Mouse (Mus musculus): ENCODE results near the gene Tpcn2. TPM values are rescaled to one million over a fixed set of nuclear protein-coding genes. Genes with fewer than 3 reads are reported as not detected.

The Tpcn2 gene
- polyA plus RNA-seq, 1 experiment from 2014 or later = 0.86 TPM

GRCm38 (mm10) chr7:145287410-145287809 is 3.6 kb upstream of the Tpcn2 start:
- H3K36me3 ChIP-seq (ENCODE audit: control insufficient read depth, insufficient read depth, low read length) = no peaks in the 10 kb centered on the region
- H3K27ac ChIP-seq (ENCODE audit: low read depth, low read length) = no peak overlapping the region
- 86% methylated on average over 6 of the region's 6 CpGs for WGBS
- H3K4me2 ChIP-seq (ENCODE audit: low read length) = no peak overlapping the region
- DNase-seq (ENCODE audit: low spot score) (no peak), ATAC-seq (no peak)
- H3K9ac ChIP-seq (ENCODE audit: low read length) = no peak overlapping the region
- H3K9me3 ChIP-seq (replicated peaks; ENCODE audit: control insufficient read depth, low read length) = no peaks in the 10 kb centered on the region
- H3K4me3 ChIP-seq (ENCODE audit: low read depth, low read length) = no peak overlapping the region
- H3K27me3 ChIP-seq (replicated peaks; ENCODE audit: control insufficient read depth, insufficient read depth, low read length) = no peaks in the 10 kb centered on the region
- H3K4me1 ChIP-seq (ENCODE audit: control insufficient read depth, insufficient read depth, low read length) = 0 out of 2 replicates have a peak, but pooled peaks cover 5% of the 10 kb centered on the region

- 74% methylated on average over 4 of the region's 4 CpGs for WGBS
- Histone ChIP-seq H3K4me1 (ENCODE audit: control insufficient read depth, insufficient read depth, low read length) (0 out of 2 replicates have a peak, but pooled peaks cover 5% of the 10 kb centered on the region), H3K27ac (ENCODE audit: low read depth, low read length) (no peak overlapping the region), H3K9ac (ENCODE audit: low read length) (no peak overlapping the region), H3K4me2 (ENCODE audit: low read length) (no peak overlapping the region), H3K4me3 (ENCODE audit: low read depth, low read length) (no peak overlapping the region), H3K9me3 (replicated peaks; ENCODE audit: control insufficient read depth, low read length) (no peaks in the 10 kb centered on the region), H3K36me3 (ENCODE audit: control insufficient read depth, insufficient read depth, low read length) (no peaks in the 10 kb centered on the region), H3K27me3 (replicated peaks; ENCODE audit: control insufficient read depth, insufficient read depth, low read length) (no peaks in the 10 kb centered on the region)
- no peak for DNase-seq (ENCODE audit: low spot score)
- no peak for ATAC-seq
These were observed 1.7 kb upstream of the Tpcn2 start for GRCm38 (mm10) chr7:145285476-145285875.

- H3K4me1 ChIP-seq (ENCODE audit: control insufficient read depth, insufficient read depth, low read length) = 0 out of 2 replicates have a peak, but pooled peaks cover 5% of the 10 kb centered on the region
- 61% methylated on average over 3 of the region's 3 CpGs for WGBS
- peaks cover 7% of the 10 kb centered on the region; the same call in 1 of the 2 replicates for H3K36me3 ChIP-seq (ENCODE audit: control insufficient read depth, insufficient read depth, low read length)
- H3K9me3 ChIP-seq (replicated peaks; ENCODE audit: control insufficient read depth, low read length) = no peaks in the 10 kb centered on the region
- no peak for DNase-seq (ENCODE audit: low spot score)
- H3K4me3 ChIP-seq (ENCODE audit: low read depth, low read length) = no peak overlapping the region
- H3K9ac ChIP-seq (ENCODE audit: low read length) = no peak overlapping the region
- H3K4me2 ChIP-seq (ENCODE audit: low read length) = peak overlapping the region; percentile 70; the same call in 1 of the 2 replicates
- no peaks in the 10 kb centered on the region for H3K27me3 ChIP-seq (replicated peaks; ENCODE audit: control insufficient read depth, insufficient read depth, low read length)
- ATAC-seq = no peak; the same call in 1 of the 2 replicates
- no peak overlapping the region for H3K27ac ChIP-seq (ENCODE audit: low read depth, low read length)
These were observed 482 bp upstream of the Tpcn2 start for GRCm38 (mm10) chr7:145284293-145284692.

GRCm38 (mm10) chr7:145283041-145283440 is 770 bp downstream of the Tpcn2 start:
- Histone ChIP-seq H3K36me3 (ENCODE audit: control insufficient read depth, insufficient read depth, low read length) (peaks cover 18% of the 10 kb centered on the region), H3K27me3 (replicated peaks; ENCODE audit: control insufficient read depth, insufficient read depth, low read length) (no peaks in the 10 kb centered on the region), H3K4me2 (ENCODE audit: low read length) (peak overlapping the region; percentile 70), H3K9ac (ENCODE audit: low read length) (peak overlapping the region; percentile 65), H3K4me3 (ENCODE audit: low read depth, low read length) (peak overlapping the region; percentile 43), H3K4me1 (ENCODE audit: control insufficient read depth, insufficient read depth, low read length) (0 out of 2 replicates have a peak, but pooled peaks cover 5% of the 10 kb centered on the region), H3K9me3 (replicated peaks; ENCODE audit: control insufficient read depth, low read length) (no peaks in the 10 kb centered on the region), H3K27ac (ENCODE audit: low read depth, low read length) (no peak overlapping the region)
- 69% methylated on average over 4 of the region's 4 CpGs for WGBS
- no peak for ATAC-seq
- no peak for DNase-seq (ENCODE audit: low spot score)

- Histone ChIP-seq H3K9ac (ENCODE audit: low read length) (no peak overlapping the region), H3K27me3 (replicated peaks; ENCODE audit: control insufficient read depth, insufficient read depth, low read length) (no peaks in the 10 kb centered on the region), H3K4me1 (ENCODE audit: control insufficient read depth, insufficient read depth, low read length) (0 out of 2 replicates have a peak, but pooled peaks cover 5% of the 10 kb centered on the region), H3K27ac (ENCODE audit: low read depth, low read length) (no peak overlapping the region), H3K4me3 (ENCODE audit: low read depth, low read length) (no peak overlapping the region), H3K4me2 (ENCODE audit: low read length) (no peak overlapping the region), H3K9me3 (replicated peaks; ENCODE audit: control insufficient read depth, low read length) (no peaks in the 10 kb centered on the region), H3K36me3 (ENCODE audit: control insufficient read depth, insufficient read depth, low read length) (peaks cover 18% of the 10 kb centered on the region)
- ATAC-seq (no peak), DNase-seq (ENCODE audit: low spot score) (no peak)
- WGBS = 88% methylated on average over 4 of the region's 4 CpGs
These were observed 2.4 kb downstream of the Tpcn2 start for GRCm38 (mm10) chr7:145281396-145281795.

GRCm38 (mm10) chr7:145275488-145275887 is 8.3 kb downstream of the Tpcn2 start:
- H3K4me1 ChIP-seq (ENCODE audit: control insufficient read depth, insufficient read depth, low read length) = no peaks in the 10 kb centered on the region
- no peaks in the 10 kb centered on the region for H3K27me3 ChIP-seq (replicated peaks; ENCODE audit: control insufficient read depth, insufficient read depth, low read length)
- ATAC-seq = no peak
- no peak overlapping the region for H3K4me2 ChIP-seq (ENCODE audit: low read length)
- no peak overlapping the region for H3K27ac ChIP-seq (ENCODE audit: low read depth, low read length)
- DNase-seq (ENCODE audit: low spot score) = no peak
- H3K9ac ChIP-seq (ENCODE audit: low read length) = no peak overlapping the region
- H3K4me3 ChIP-seq (ENCODE audit: low read depth, low read length) = no peak overlapping the region
- no peaks in the 10 kb centered on the region for H3K9me3 ChIP-seq (replicated peaks; ENCODE audit: control insufficient read depth, low read length)
- WGBS = 89% methylated on average over 3 of the region's 3 CpGs
- H3K36me3 ChIP-seq (ENCODE audit: control insufficient read depth, insufficient read depth, low read length) = peaks cover 20% of the 10 kb centered on the region

- Histone ChIP-seq H3K27me3 (replicated peaks; ENCODE audit: control insufficient read depth, insufficient read depth, low read length) (no peaks in the 10 kb centered on the region), H3K9me3 (replicated peaks; ENCODE audit: control insufficient read depth, low read length) (no peaks in the 10 kb centered on the region), H3K27ac (ENCODE audit: low read depth, low read length) (no peak overlapping the region), H3K4me3 (ENCODE audit: low read depth, low read length) (no peak overlapping the region), H3K9ac (ENCODE audit: low read length) (no peak overlapping the region), H3K36me3 (ENCODE audit: control insufficient read depth, insufficient read depth, low read length) (0 out of 2 replicates have a peak, but pooled peaks cover 13% of the 10 kb centered on the region), H3K4me1 (ENCODE audit: control insufficient read depth, insufficient read depth, low read length) (no peaks in the 10 kb centered on the region), H3K4me2 (ENCODE audit: low read length) (no peak overlapping the region)
- WGBS = 98% methylated on average over 5 of the region's 5 CpGs
- no peak for ATAC-seq
- DNase-seq (ENCODE audit: low spot score) = no peak
These were observed 12.9 kb downstream of the Tpcn2 start for GRCm38 (mm10) chr7:145270955-145271354.

- Histone ChIP-seq H3K9ac (ENCODE audit: low read length) (no peak overlapping the region), H3K27ac (ENCODE audit: low read depth, low read length) (no peak overlapping the region), H3K4me2 (ENCODE audit: low read length) (no peak overlapping the region), H3K4me3 (ENCODE audit: low read depth, low read length) (no peak overlapping the region), H3K4me1 (ENCODE audit: control insufficient read depth, insufficient read depth, low read length) (no peaks in the 10 kb centered on the region), H3K36me3 (ENCODE audit: control insufficient read depth, insufficient read depth, low read length) (0 out of 2 replicates have a peak, but pooled peaks cover 11% of the 10 kb centered on the region), H3K9me3 (replicated peaks; ENCODE audit: control insufficient read depth, low read length) (no peaks in the 10 kb centered on the region), H3K27me3 (replicated peaks; ENCODE audit: control insufficient read depth, insufficient read depth, low read length) (no peaks in the 10 kb centered on the region)
- ATAC-seq (no peak), DNase-seq (ENCODE audit: low spot score) (no peak)
- 91% methylated on average over 7 of the region's 7 CpGs for WGBS
These were observed 14.9 kb downstream of the Tpcn2 start for GRCm38 (mm10) chr7:145268890-145269289.

GRCm38 (mm10) chr7:145266011-145266410 is 17.8 kb downstream of the Tpcn2 start:
- Histone ChIP-seq H3K4me2 (ENCODE audit: low read length) (no peak overlapping the region), H3K9me3 (replicated peaks; ENCODE audit: control insufficient read depth, low read length) (no peaks in the 10 kb centered on the region), H3K4me1 (ENCODE audit: control insufficient read depth, insufficient read depth, low read length) (no peaks in the 10 kb centered on the region), H3K27ac (ENCODE audit: low read depth, low read length) (no peak overlapping the region), H3K36me3 (ENCODE audit: control insufficient read depth, insufficient read depth, low read length) (0 out of 2 replicates have a peak, but pooled peaks cover 11% of the 10 kb centered on the region), H3K4me3 (ENCODE audit: low read depth, low read length) (no peak overlapping the region), H3K27me3 (replicated peaks; ENCODE audit: control insufficient read depth, insufficient read depth, low read length) (no peaks in the 10 kb centered on the region), H3K9ac (ENCODE audit: low read length) (no peak overlapping the region)
- DNase-seq (ENCODE audit: low spot score) = no peak
- no peak for ATAC-seq
- WGBS = 92% methylated on average over 2 of the region's 2 CpGs
